Mouse (Mus musculus) frontal cortex, postnatal 36 days (tissue): ENCODE data around the gene Jun.

ENCODE experiments used
- DNase-seq, 2 experiments: peaks; one replicate each; pipeline ENCODE4 v3.0.0; 2022; ENCODE audit warnings: low spot score in 2 of 2

Jun gene

GRCm38 (mm10) chr4:95052025-95052899, at the start of gene Jun:
TSS of gene Jun (minus strand) at chr4:95052222.
- peak; percentile 99 to 100 for DNase-seq

GRCm38 (mm10) chr4:95101684-95102083, 49.7 kb upstream of the Jun start:
- DNase-seq: no peak

DNA sequence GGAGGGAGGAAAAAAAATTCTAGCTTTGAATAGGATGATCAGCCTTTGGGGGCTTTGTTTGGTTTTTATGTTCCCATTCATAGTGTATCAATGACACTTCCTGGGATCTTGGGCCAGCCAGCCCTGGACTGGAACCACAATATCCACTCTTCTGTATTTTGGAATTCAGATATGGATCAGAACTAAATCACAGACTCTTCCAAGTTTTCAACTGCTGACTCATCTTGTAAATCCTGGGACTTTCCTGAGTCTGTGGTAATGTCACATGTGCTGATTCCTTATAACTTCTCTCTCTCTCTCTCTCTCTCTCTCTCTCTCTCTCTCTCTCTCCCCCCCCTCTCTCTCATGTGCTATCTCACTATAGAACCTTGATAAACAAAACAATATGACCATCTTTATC, 48.7 kb upstream of the Jun start:
- DNase-seq: no peak

- no peak for DNase-seq
Measured at GRCm38 (mm10) chr4:95099373-95099772, 47.4 kb upstream of the Jun start.

- no peak for DNase-seq
Measured at GRCm38 (mm10) chr4:95098722-95099097, 46.7 kb upstream of the Jun start.

GRCm38 (mm10) chr4:95097942-95098721, 46.1 kb upstream of the Jun start:
- no peak for DNase-seq

GRCm38 (mm10) chr4:95096731-95097130, 44.7 kb upstream of the Jun start:
- no peak for DNase-seq

DNA sequence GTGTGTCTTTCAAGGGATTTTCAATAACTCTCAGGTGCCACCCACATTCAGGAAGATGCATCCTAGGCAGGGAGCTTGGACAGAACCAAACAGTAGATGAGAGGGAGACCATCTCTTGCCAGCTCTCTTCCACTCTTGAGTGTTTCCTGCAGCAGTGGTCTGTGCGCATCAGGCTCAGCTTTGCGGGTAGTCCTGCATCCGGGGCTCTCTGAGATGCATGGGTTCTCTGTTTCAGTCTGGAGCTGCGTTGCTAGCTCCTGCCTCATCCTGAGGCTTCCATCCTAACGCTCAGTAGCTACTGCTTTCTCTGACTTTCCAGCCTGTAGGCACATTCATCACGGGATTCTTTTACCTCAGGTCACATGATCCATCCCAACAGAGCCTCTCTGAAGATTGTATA, 43.9 kb upstream of the Jun start:
- DNase-seq: no peak

DNA sequence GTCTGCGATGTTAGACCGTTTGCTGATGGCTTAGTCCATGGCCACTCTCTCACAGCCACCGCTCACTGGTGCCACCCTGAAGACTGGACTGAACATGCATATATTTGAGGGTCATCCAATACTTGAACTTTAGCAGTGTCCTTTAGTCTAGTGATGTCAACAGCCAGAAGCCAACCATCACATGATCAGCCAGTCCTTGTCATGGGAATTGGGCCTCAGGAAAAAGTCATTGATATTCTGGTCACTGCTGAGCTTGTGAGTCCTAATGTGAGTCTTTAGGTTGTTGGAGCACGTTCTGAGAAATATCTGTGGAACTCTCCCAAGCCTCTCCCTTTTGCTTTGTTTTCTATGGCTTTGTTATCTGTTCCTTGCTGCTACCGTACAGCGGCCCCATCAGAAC, 43.3 kb upstream of the Jun start:
- DNase-seq: no peak

DNA sequence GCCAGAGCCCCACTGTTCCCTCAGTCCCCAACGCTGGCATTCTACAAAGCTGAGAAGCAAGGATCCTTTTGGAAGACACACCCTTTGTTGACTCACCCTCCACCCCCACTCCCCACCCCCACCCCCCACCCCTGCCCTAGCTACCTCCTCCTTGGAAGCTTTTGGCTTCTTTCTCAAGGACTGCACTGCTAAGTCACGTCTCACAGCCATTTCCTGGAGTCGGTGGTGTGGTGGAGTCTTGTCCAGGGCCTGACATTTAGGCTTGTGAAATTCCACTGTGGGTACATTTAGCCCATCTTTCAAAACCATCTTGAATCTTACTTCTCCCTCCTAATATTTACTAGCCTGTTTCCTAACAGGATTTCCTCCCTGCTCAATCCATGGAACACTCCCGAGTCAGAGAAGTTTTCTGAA, 42.7 kb upstream of the Jun start:
- no peak for DNase-seq

GRCm38 (mm10) chr4:95093615-95094014, 41.6 kb upstream of the Jun start:
- DNase-seq: no peak

GRCm38 (mm10) chr4:95092516-95092915, 40.5 kb upstream of the Jun start:
- DNase-seq: no peak

GRCm38 (mm10) chr4:95091536-95091935, 39.5 kb upstream of the Jun start:
- DNase-seq: no peak

DNA sequence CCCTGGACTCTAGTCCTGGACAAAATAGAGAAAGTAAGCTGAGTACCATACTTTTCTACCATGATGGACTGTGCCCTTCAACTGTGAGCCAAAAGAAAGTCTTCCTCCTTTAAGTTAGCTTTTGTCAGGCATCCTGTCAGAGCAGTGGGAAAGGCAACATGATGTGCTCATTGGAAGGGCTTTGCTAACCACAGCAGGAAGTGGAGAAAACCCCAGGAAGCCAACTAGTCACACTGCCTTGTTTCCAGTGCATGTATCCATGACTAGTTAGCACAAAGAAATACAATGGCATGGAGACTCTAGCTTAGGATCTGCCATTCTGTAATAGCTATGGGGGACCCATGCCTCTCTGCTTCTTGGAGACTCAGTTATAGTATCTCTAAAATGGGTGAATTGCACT, 37.9 kb upstream of the Jun start:
- no peak for DNase-seq

DNA sequence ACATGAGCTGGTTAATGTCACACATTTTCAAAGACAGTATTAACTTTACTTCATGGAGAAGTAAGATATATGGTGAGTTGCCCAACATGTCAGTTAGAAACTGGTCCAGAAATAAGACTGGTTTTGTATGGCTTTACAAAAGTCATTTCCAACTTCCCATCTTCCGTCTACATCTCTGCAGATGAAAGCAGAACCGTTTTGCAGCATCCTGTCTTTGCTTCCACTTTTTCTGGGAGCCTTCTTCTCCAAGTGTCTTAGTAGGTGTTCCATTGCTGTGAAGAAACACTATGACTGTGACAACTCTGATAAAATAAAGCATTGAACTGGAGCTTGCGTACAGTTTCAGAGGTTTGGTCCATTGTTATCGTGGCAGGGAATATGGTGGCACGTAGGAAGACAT, 37.0 kb upstream of the Jun start:
- no peak for DNase-seq

DNA sequence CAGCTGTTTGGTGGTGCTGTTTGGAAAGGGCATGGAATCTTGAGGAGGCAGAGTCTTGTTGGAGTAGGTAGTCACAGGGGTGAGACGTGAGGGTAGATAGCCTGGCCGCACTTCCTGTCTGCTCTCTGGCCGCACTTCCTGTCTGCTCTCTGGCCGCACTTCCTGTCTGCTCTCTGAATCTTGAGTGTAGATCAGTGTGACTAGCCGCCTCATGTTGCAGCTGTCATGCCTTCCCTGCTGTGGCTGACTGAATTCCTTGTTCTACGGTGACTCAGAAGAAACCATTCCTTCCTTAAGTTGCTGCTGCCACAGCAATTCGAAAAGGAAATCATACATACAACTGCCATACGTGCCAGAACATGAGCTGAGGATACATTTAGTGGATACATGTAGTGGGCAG, 31.9 kb upstream of the Jun start:
- DNase-seq: no peak

DNA sequence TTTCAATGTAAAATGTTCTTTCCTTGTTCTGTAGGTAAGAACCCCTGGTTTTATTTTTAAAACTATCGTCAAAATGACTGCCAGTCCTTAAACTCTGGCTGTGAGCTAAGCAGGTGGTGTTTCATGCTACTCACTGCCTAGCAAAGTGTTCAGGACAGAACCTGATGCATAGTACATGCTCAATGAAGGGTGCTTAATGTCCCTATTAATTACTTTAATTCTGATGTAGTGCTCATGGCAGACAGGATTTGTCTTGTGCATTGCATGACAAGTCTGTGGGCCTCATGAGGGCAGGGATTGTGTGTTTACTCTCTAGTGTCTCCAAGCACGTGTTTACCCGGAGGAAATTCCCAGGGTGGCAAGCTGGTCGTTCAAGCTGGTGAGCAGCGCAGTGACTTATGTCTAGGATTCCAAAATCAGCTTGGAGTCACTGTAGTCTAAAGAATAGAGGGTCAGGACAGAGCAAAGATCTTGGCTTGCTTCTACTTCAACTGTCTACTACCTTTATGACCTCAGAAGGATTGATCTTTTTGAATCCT, 31.2 kb upstream of the Jun start:
- DNase-seq: no peak

DNA sequence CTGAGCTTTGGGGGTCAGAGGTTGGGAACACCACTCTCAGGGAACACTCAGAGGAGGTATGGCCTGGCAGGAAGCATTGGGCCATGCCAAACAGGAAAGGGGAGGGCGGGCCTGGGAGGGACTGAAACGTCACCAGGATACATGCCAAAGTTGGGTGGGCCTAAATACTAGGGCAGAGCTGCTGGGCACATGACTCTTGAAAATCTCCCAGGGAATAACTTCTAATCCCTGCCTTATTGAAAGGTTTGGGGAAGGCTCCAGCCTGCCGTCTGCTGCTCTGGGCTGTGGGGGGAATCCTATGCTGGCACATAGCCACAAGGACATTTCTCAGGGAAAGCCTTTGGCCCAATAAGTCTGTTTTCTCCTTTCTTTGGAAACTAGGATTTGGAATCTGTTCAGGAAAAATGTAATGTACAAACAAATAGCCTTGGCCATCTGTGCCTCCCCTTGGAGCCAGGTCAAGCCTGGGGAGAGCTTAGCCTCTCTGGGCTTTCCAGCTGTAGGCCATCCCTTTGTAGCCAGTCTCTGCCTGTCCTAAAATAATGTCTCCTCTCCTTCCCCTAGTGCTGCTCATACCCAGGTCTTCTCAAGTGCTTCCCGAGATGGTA, 30.6 kb upstream of the Jun start:
- DNase-seq: no peak

GRCm38 (mm10) chr4:95081632-95082031, 29.6 kb upstream of the Jun start:
- DNase-seq: no peak

- DNase-seq: no peak
Measured at GRCm38 (mm10) chr4:95078625-95079024, 26.6 kb upstream of the Jun start.

- DNase-seq: no peak
Measured at GRCm38 (mm10) chr4:95076279-95076678, 24.3 kb upstream of the Jun start.

DNA sequence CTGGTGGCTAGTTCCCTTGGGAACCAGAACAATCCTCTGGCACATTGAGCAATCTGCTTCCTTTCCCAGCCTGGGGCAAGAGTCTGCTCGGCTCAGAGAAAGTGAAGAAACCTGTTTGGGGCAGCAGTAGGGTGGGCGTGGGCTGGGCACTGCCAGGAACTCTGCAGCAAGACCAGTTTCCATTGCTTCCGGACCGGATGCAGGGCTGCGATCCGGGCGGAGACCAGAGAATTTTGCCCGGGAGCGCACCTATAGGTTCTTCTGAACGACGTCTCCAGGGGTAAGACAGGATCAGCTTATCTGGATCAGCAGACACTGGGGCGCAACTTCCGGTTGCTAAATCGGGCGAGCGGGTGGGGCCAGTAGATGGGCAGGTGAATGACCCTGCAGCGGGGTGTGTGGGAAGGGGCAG, 23.6 kb upstream of the Jun start:
- DNase-seq: no peak
